In the genomic region with DNA sequence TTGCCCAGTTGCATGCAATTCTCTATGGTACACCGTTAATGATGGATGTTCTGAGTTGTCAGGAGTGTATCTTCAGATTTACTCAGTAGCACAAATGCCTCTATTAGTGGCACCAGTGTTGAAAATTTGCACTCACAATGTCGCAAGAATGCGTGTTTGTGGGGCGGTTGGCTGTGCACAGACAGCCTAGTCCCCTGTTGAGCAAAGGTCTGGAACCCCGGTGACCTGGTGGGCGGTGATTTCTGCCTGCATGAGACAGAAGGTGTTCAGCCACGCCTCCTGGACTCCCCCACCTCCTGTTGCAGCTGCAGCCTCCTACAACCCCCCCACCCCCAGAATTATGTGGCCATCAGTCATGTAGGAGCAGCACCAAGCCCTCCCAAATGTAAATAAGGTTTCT, we compare ENCODE assay signal across 24 mouse cellular contexts.
"Had no signal": no experiment of that assay in that cellular context is flagged by ENCODE, and none has a peak within 500 bp of the region (broad histone marks: within the 10 kb centered on the region; RNA-seq: fewer than 3 reads in every experiment).

No protein-coding gene starts in this region.

- H3K4me2 ChIP-seq: heart, embryonic 11.5 days; heart, embryonic 13.5 days; heart, embryonic 15.5 days; hindbrain, embryonic 12.5 days; hindbrain, embryonic 14.5 days; limb, embryonic 12.5 days; liver, embryonic 13.5 days; liver, embryonic 15.5 days had no signal

- H3K27me3 ChIP-seq: heart, embryonic 13.5 days; heart, embryonic 15.5 days; hindbrain, embryonic 12.5 days; limb, embryonic 12.5 days; liver, embryonic 13.5 days; liver, embryonic 15.5 days had no signal

- H3K4me1 ChIP-seq: heart, embryonic 13.5 days; heart, embryonic 15.5 days; hindbrain, embryonic 12.5 days; limb, embryonic 12.5 days; liver, embryonic 13.5 days; liver, embryonic 15.5 days had no signal

- H3K36me3 ChIP-seq: heart, embryonic 13.5 days; heart, embryonic 15.5 days; hindbrain, embryonic 12.5 days; limb, embryonic 10.5 days; limb, embryonic 12.5 days; liver, embryonic 13.5 days; liver, embryonic 15.5 days had no signal

- H3K9ac ChIP-seq: heart, embryonic 13.5 days; heart, embryonic 15.5 days; hindbrain, embryonic 12.5 days; hindbrain, embryonic 14.5 days; limb, embryonic 12.5 days; liver, embryonic 13.5 days; liver, embryonic 15.5 days had no signal

- H3K27ac ChIP-seq: gastrocnemius, adult 2 months; heart, adult 2 months; heart, embryonic 13.5 days; heart, embryonic 15.5 days; hindbrain, embryonic 12.5 days; hindbrain, embryonic 14.5 days; layer of hippocampus, adult 2 months; left cerebral cortex, adult 2 months; limb, embryonic 10.5 days; limb, embryonic 12.5 days; liver, embryonic 13.5 days; liver, embryonic 15.5 days had no signal

- H3K9me3 ChIP-seq: heart, embryonic 15.5 days; limb, embryonic 10.5 days; liver, embryonic 13.5 days; liver, embryonic 15.5 days had no signal

- DNase-seq: gastrocnemius, adult 2 months; gastrocnemius, postnatal 10 days; gastrocnemius, postnatal 25 days; heart, adult 2 months; heart, postnatal 4 days; kidney, adult 18-20 months; kidney, adult 8-10 months; kidney, postnatal 10 days; kidney, postnatal 25 days; kidney, postnatal 4 days; liver, embryonic 13.5 days had no signal

- ATAC-seq: hindbrain, embryonic 16.5 days; inflammation-experienced regulatory T-cells, adult 6 months; intestine, embryonic 16.5 days had no signal

- H3K4me3 ChIP-seq: gastrocnemius, adult 2 months; heart, adult 2 months; heart, embryonic 13.5 days; heart, embryonic 15.5 days; hindbrain, embryonic 12.5 days; layer of hippocampus, adult 2 months; left cerebral cortex, adult 2 months; limb, embryonic 10.5 days; limb, embryonic 12.5 days; liver, embryonic 13.5 days; liver, embryonic 15.5 days had no signal
